Mouse (Mus musculus): ENCODE data around the gene Serpina3i. TPM values are rescaled to one million over a fixed set of nuclear protein-coding genes. Genes with fewer than 3 reads are reported as not detected.

Serpina3i gene
- polyA plus RNA-seq, 1 experiment from 2014 or later = not detected

Other genes with a start within 250 kb of the Serpina3i start
- not detected in 2 replicates for gene Serpina9, start 249.4 kb upstream of the Serpina3i start, polyA plus RNA-seq (2015; fragmentation: Nextera tagmentation; extraction: Ambion mirVana)
- not detected in 2 replicates for gene Serpina12, start 218.7 kb upstream of the Serpina3i start, polyA plus RNA-seq (2015; fragmentation: Nextera tagmentation; extraction: Ambion mirVana)
- gene Serpina5, start 162.0 kb upstream of the Serpina3i start, polyA plus RNA-seq (2015; fragmentation: Nextera tagmentation; extraction: Ambion mirVana) = not detected in 2 replicates
- gene Serpina3a, start 150.4 kb upstream of the Serpina3i start, polyA plus RNA-seq (2015; fragmentation: Nextera tagmentation; extraction: Ambion mirVana) = not detected in 2 replicates
- gene Serpina3b, start 135.1 kb upstream of the Serpina3i start, polyA plus RNA-seq (2015; fragmentation: Nextera tagmentation; extraction: Ambion mirVana) = not detected in 2 replicates
- gene Serpina3c, start 109.3 kb upstream of the Serpina3i start, polyA plus RNA-seq (2015; fragmentation: Nextera tagmentation; extraction: Ambion mirVana) = not detected in 2 replicates
- 0.26 TPM in 1 of 2 replicates, not detected in the other for gene Serpina3f, start 48.6 kb upstream of the Serpina3i start, polyA plus RNA-seq (2015; fragmentation: Nextera tagmentation; extraction: Ambion mirVana)
- gene Serpina3g, start 26.9 kb upstream of the Serpina3i start, polyA plus RNA-seq (2015; fragmentation: Nextera tagmentation; extraction: Ambion mirVana) = 0.97 and 1.4 TPM in 2 replicates
- gene Serpina3j, start 51.4 kb downstream of the Serpina3i start, polyA plus RNA-seq (2015; fragmentation: Nextera tagmentation; extraction: Ambion mirVana) = not detected in 2 replicates
- gene Serpina3k, start 75.4 kb downstream of the Serpina3i start, polyA plus RNA-seq (2015; fragmentation: Nextera tagmentation; extraction: Ambion mirVana) = not detected in 2 replicates
- gene Serpina3m, start 75.4 kb downstream of the Serpina3i start, polyA plus RNA-seq (2015; fragmentation: Nextera tagmentation; extraction: Ambion mirVana) = not detected in 2 replicates
- 0.12 and 0.39 TPM in 2 replicates for gene Serpina3n, start 143.6 kb downstream of the Serpina3i start, polyA plus RNA-seq (2015; fragmentation: Nextera tagmentation; extraction: Ambion mirVana)
- 0.31 TPM in 1 of 2 replicates, not detected in the other for gene Gsc, start 210.2 kb downstream of the Serpina3i start, polyA plus RNA-seq (2015; fragmentation: Nextera tagmentation; extraction: Ambion mirVana)

Data from hindbrain, embryonic 13.5 days (tissue).